Mouse (Mus musculus) heart, postnatal 14 days (tissue): ENCODE data around the gene 6030468B19Rik. TPM values are rescaled to one million over a fixed set of nuclear protein-coding genes. Genes with fewer than 3 reads are reported as not detected.
"Not testable (repeated sequence)": the region's sequence is repeated elsewhere in the genome, so short reads cannot be mapped to it uniquely, and the experiment has no call there.

Experiments used
- DNase-seq, 2 experiments: peaks; one replicate each; pipeline ENCODE4 v3.0.0; 2021 to 2022
- intact Hi-C: fragments of 180-260 bp; cut with DNase I; formaldehyde crosslinking; loops from one replicate; pipeline ENCODE4 v1.15.1; 2025
- total RNA-seq, 2 experiments: library from RNA; stranded (reverse); gene quantifications; 2 replicates each; pipeline ENCODE4 v1.2.3; 2021

6030468B19Rik gene
- total RNA-seq, 2 experiments from 2014 or later: not detected

GRCm38 (mm10) chr11:117800038-117800437, 2.6 kb downstream of the 6030468B19Rik start:
- intact Hi-C loops: no loop called here
- no peak for DNase-seq

GRCm38 (mm10) chr11:117801650-117802049, 4.2 kb downstream of the 6030468B19Rik start:
- no peak for DNase-seq
- intact Hi-C loops: no loop called here

DNA sequence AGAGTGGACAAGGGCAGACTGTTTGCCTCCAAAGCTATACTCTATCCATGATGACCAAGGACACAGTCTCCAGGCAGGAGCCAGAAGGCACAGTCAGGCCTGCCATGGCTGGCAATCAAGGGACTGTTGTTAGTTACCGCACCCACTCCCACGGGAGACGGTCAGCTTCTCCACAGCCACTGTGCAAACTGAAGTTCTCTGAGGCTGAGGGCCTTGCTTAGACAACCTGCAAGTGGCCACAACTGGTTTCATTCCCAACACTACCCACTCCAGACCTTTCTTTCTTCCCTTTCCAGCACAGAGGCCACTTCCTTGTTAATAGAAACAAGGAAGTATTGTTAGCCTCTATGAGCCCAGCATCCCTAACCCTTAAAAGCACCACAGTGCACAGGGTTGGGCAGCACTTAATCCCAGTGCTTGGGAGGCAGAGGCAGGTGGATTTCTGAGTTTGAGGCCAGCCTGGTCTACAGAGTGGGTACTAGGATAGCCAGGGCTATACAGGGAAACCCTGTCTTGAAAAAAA, 5.8 kb downstream of the 6030468B19Rik start:
- no peak for DNase-seq
- intact Hi-C loops: no loop called here

DNA sequence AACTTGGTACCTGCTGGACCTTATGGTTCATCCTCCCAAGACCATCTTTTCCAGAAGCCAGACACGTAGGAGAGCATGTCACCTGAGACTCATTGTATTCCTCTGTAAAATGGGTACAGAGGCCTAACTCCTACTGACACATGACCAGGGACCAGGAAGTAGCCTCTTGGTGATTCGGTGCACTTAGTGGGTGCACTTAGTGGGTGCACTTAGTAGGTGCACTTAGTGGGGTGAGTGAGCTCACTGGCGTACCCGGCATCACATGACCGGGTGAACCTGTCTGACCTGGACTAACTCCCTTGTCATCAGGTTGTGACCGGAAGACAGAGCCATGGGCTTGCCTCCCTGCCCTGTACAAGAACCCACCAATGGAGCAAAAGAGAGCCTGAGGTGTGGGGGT, 9.3 kb downstream of the 6030468B19Rik start:
- no peak for DNase-seq
- intact Hi-C loops: no loop called here

GRCm38 (mm10) chr11:117809407-117810311, 12.2 kb downstream of the 6030468B19Rik start, which contains the start of the genes Gm20708 and Syngr2:
Gene Gm20708, plus strand, starts transcription at chr11:117809668.
Gene Syngr2, plus strand, starts transcription at chr11:117809668.
- intact Hi-C loops: loop anchor here (5.0 kb wide), 1 partner anchor 152 kb away; no protein-coding TSS in a partner anchor

DNA sequence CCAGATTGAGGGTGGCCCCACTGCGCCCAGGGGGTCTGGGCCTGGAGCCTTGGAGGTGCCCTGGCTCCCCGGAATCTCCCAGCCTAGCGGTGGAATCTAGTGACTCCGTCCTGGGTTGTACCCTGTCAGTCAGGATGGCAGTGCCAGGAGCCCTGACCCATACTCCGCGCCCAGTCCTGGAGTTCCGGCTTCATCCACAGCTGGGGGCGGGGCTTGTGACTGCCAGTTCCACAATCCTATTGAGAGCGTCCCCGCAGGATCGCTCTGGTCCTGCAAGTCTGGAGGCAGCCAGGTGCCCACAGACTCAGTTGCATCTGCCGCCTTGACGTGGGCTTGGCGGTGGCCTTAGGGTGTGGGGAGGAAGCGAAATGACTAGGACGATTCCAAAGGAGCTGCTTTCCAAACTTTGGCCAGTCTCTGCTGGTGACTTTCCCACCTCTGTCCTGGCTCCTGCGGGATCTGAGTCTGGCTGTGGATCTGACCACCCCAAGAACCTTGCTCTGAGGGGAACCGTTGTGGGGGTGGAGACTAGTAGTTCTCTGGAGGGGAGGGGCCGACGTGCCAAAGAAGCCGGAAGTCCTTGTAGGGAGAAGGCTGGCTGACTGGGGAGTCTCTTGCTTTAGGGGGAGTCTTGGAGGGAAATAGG, 13.1 kb downstream of the 6030468B19Rik start:
- intact Hi-C loops: loop anchor here (5.0 kb wide), 1 partner anchor 153 kb away; no protein-coding TSS in a partner anchor
- DNase-seq: peak; percentile 85 to 91

More at GRCm38 (mm10) chr11:117809407-117810311, 12.2 kb downstream of the 6030468B19Rik start, which contains the start of the genes Gm20708 and Syngr2:
- peak; percentile 81 to 86 for DNase-seq

DNA sequence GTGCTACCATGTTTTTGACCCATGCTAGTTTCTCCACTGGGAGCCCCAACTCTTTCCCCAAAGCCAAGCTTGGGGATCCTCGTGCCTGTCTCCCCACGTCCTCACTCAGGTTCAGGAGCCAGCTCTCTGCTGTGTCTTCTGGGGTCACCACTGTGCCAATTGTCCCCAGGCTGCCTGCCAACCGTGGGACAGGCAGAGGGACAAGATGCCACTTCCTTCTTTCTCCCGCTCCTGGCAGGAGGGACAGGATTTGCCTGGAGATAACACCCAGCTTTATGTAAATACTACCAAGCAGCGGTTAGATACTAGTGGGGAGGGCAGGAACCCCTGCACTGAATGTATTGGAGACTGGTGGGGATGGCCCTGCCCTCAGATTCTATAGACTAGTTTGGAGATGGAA, 16.4 kb downstream of the 6030468B19Rik start:
- intact Hi-C loops: loop anchor here (5.0 kb wide), 1 partner anchor 157 kb away; no protein-coding TSS in a partner anchor
- no peak for DNase-seq

GRCm38 (mm10) chr11:117814704-117815366, 17.4 kb downstream of the 6030468B19Rik start:
- intact Hi-C loops: loop anchor here (5.0 kb wide), 1 partner anchor 158 kb away; no protein-coding TSS in a partner anchor
- no peak for DNase-seq

DNA sequence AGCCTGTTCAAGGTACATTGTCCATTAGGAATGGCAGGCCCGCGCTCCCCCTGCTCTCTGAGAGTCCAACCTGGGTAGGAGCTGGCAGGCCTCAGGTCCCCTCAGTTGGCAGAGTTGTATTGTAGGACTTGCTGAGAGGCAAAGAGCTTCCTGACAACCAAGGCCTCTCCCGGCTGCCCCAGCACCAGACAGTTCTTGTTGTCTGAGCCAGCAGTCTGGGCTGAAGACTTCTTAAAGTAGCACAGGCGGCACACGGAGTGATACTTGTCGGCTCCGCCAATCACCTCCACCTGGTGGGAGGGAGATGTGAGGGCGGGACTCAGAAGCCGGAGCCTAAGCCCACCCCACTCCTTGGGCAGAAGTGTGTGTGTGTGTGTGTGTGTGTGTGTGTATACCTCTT, 18.4 kb downstream of the 6030468B19Rik start:
- DNase-seq, intact Hi-C loops: not testable (repeated sequence)

GRCm38 (mm10) chr11:117816389-117816996, 19.0 kb downstream of the 6030468B19Rik start:
- intact Hi-C loops: no loop called here
- no peak for DNase-seq

GRCm38 (mm10) chr11:117819095-117819494, 21.6 kb downstream of the 6030468B19Rik start:
- DNase-seq: peak; percentile 50 to 65
- intact Hi-C loops: no loop called here

- no peak for DNase-seq
- intact Hi-C loops: no loop called here
These were observed 22.7 kb downstream of the 6030468B19Rik start for GRCm38 (mm10) chr11:117820173-117820572.

DNA sequence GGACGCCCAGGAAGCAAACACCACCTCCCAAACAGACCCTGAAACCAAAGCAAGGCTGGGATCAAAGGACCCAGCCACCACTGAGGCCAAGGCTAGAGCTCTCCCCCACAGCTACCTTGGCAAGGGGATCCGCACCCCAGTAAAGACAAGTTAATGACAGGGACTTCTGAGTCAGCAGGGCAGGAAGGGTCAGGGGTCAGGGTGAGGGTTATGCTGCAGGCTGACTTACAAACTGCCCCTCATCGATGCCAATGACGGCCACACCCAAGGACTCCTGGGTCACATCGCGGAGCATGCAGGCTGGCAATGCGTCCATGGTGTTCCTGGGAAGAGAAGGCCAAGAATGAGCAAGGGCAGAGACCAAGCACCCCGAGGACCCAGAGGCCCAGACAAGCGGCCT, 24.4 kb downstream of the 6030468B19Rik start:
- intact Hi-C loops: no loop called here
- DNase-seq: no peak

DNA sequence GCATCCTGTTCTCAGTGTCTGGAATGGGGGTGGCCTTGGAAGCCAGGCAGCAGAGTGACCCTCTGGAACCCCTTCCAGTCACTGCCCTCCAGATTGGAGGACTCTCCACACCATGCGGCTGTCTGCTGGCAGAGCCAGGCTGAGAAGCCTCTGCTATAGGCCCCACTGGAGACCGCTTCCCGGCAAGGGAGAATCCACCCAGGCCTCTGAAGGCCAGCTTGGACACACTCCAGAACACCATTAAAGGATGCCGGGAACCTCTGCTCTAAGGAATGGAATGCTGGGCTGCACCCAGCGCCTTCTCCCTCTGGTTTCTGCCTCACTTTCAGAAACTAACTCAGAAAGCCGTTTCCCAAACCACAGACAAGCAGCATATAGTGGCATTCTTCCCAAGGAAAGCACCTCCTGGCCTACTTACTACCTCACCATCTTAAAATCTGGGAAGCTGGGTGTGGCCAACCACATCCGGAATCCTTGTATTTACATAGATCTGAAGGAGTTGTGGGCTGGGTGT, 25.3 kb downstream of the 6030468B19Rik start:
- intact Hi-C loops: no loop called here
- peak; percentile 56 to 65 for DNase-seq

DNA sequence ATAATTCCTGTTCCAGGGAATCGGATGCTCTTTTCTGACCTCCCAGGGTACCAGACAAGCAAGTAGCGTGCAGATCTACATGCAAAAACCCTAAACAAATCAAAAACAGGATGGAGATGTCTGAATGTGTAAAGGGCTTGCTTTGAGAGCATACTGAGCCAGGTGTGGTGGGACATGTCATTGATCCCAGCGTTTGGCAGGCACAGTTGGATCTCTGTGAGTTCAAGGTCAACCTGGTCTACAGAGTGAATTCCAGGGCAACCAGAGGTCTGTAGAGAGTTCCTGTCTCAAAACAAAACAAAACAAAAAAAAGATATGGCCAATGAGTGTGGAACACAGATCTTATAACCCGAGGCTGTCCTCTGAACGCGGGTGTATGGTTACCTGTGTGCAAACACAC, 26.0 kb downstream of the 6030468B19Rik start:
- intact Hi-C loops: no loop called here
- no peak for DNase-seq

- intact Hi-C loops: loop anchor here (1.0 to 2.0 kb wide), 3 partner anchors 34 to 438 kb away; no protein-coding TSS in a partner anchor
- DNase-seq: peak; percentile 85 to 87
These were observed 26.9 kb downstream of the 6030468B19Rik start for GRCm38 (mm10) chr11:117824060-117824969.

- peak; percentile 70 to 77 for DNase-seq
- intact Hi-C loops: loop anchor here (2.0 kb wide), 1 partner anchor 439 kb away; no protein-coding TSS in a partner anchor
These were observed 28.1 kb downstream of the 6030468B19Rik start, which contains the start of the genes Afmid and Tk1 for GRCm38 (mm10) chr11:117825333-117826101. Gene Afmid, plus strand, starts transcription at chr11:117825924. Gene Tk1, minus strand, starts transcription at chr11:117826092.
